Mouse (Mus musculus): ENCODE results near the gene Syt9.

- TF ChIP-seq CTCF (IDR thresholded peaks at IDR 0.05; ENCODE audit: borderline replicate concordance, control insufficient read depth, extremely low read depth, insufficient read depth, low read length, poor library complexity) (no peak), POLR2A (IDR thresholded peaks at IDR 0.05; ENCODE audit: control insufficient read depth, extremely low read depth, insufficient read depth, low read length, poor library complexity) (no peak)
These were observed 223.9 kb downstream of the Syt9 start for GRCm38 (mm10) chr7:107594325-107594856.
